Mouse (Mus musculus) liver, embryonic 13.5 days (tissue): ENCODE measurements around the gene Ifnlr1. TPM values are rescaled to one million over a fixed set of nuclear protein-coding genes. Genes with fewer than 3 reads are reported as not detected.

Source experiments
- ATAC-seq: fragments of 200-750 bp; cut with Nextera tagmentation; 2 replicates; pipeline ENCODE4 v1.8.0; 2017; ENCODE audit warnings: low read depth, mild to moderate bottlenecking, moderate number of reproducible peaks, moderate library complexity
- DNase-seq: peaks from one replicate; pipeline ENCODE4 v3.0.0; 2022
- H3K27ac ChIP-seq: fragments of 300-500 bp; sonication (generic); 2 replicates; pipeline ENCODE4 v1.5.1; 2015; ENCODE audit warnings: moderate library complexity, mild to moderate bottlenecking, inconsistent platforms
- H3K27me3 ChIP-seq: fragments of 300-500 bp; sonication (generic); 2 replicates; pipeline ENCODE4 v1.6.1; 2015; ENCODE audit warnings: mild to moderate bottlenecking, inconsistent platforms
- H3K36me3 ChIP-seq: fragments of 300-500 bp; sonication (generic); 2 replicates; pipeline ENCODE4 v1.6.1; 2015; ENCODE audit warnings: mild to moderate bottlenecking, inconsistent platforms
- H3K4me1 ChIP-seq: fragments of 300-500 bp; sonication (generic); replicated peaks from 2 replicates; pipeline ENCODE4 v1.6.1; 2015; ENCODE audit warnings: inconsistent platforms
- H3K4me2 ChIP-seq: fragments of 300-500 bp; sonication (generic); 2 replicates; pipeline ENCODE4 v1.6.1; 2015; ENCODE audit warnings: inconsistent platforms, mild to moderate bottlenecking, moderate library complexity
- H3K4me3 ChIP-seq: fragments of 300-500 bp; sonication (generic); replicated peaks from 2 replicates; pipeline ENCODE4 v1.5.1; 2015; ENCODE audit warnings: mild to moderate bottlenecking, inconsistent platforms
- H3K9ac ChIP-seq: fragments of 300-500 bp; sonication (generic); 2 replicates; pipeline ENCODE4 v1.6.1; 2015; ENCODE audit warnings: mild to moderate bottlenecking, inconsistent platforms
- H3K9me3 ChIP-seq: fragments of 300-500 bp; sonication (generic); replicated peaks from 2 replicates; pipeline ENCODE4 v1.6.1; 2016; ENCODE audit warnings: inconsistent platforms
- WGBS: fragments of 180-500 bp; shearing (Covaris S2); methylation state at CpG from one replicate; pipeline ENCODE4 v1.1.7; 2015; ENCODE audit not compliant: insufficient replicate concordance; 5-methylcytosine and 5-hydroxymethylcytosine counted together
- polyA plus RNA-seq: library from polyadenylated mRNA; unstranded; fragments of >200 nt; fragmentation: Nextera tagmentation; extraction: Ambion mirVana; gene quantifications from 2 replicates; pipeline ENCODE4 v1.2.1, GENCODE M21; 2015

Ifnlr1 gene
- polyA plus RNA-seq, 1 experiment from 2014 or later = 0.05 TPM

DNA sequence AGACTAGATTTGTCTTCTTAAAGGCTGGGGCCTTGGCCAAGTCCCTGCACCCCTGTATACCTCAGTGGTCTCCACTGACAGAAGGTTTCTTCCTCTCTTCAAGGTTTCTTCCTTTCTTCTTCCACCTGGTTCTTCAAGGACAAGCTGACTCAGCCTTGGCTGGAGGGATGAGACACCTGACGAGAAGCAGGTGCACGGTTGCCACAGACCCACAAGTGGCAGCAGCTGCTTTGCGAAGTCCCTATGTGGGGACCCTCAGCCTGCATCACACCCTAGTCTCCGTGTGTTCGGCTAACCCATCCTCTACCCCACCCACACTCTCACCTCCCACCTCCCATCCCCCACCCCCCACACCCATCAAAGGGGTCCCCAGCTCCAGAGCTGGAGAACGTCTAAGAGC lies 24.1 kb upstream of the Ifnlr1 start:
- 74% methylated on average over 6 of the region's 6 CpGs for WGBS
- no peak overlapping the region for H3K27ac ChIP-seq
- ATAC-seq (no peak), DNase-seq (no peak)
- no peak overlapping the region for H3K4me3 ChIP-seq
- H3K9me3 ChIP-seq = no peaks in the 10 kb centered on the region
- peaks cover 7% of the 10 kb centered on the region for H3K27me3 ChIP-seq
- no peak overlapping the region for H3K4me2 ChIP-seq
- no peak overlapping the region for H3K9ac ChIP-seq
- H3K36me3 ChIP-seq = no peaks in the 10 kb centered on the region
- peaks cover 23% of the 10 kb centered on the region for H3K4me1 ChIP-seq

DNA sequence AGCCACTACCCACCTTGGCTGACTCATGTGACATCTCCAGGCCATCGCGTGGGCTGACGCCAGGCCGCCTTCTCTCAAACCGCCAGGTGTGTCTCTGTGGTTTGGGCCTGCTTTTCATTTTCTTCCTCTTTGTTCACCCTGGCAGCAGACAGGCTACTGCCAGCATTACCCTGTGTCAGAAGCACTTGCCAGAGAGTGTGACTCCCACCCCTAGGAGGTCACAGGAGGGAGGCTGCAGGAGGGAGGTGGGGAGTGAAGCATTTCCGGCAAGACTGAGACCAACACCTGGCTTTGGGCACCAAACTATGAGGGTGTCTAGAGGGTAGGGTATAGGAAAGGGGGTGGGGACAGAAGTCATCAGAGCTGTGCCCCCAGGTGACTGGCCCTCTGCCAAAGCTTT lies 21.4 kb upstream of the Ifnlr1 start:
- Histone ChIP-seq H3K36me3 (no peaks in the 10 kb centered on the region), H3K27ac (no peak overlapping the region), H3K4me1 (peaks cover 15% of the 10 kb centered on the region), H3K27me3 (peaks cover 9% of the 10 kb centered on the region), H3K9me3 (no peaks in the 10 kb centered on the region), H3K4me2 (no peak overlapping the region), H3K9ac (no peak overlapping the region), H3K4me3 (no peak overlapping the region)
- ATAC-seq (no peak), DNase-seq (no peak)
- 70% methylated on average over 6 of the region's 6 CpGs for WGBS

DNA sequence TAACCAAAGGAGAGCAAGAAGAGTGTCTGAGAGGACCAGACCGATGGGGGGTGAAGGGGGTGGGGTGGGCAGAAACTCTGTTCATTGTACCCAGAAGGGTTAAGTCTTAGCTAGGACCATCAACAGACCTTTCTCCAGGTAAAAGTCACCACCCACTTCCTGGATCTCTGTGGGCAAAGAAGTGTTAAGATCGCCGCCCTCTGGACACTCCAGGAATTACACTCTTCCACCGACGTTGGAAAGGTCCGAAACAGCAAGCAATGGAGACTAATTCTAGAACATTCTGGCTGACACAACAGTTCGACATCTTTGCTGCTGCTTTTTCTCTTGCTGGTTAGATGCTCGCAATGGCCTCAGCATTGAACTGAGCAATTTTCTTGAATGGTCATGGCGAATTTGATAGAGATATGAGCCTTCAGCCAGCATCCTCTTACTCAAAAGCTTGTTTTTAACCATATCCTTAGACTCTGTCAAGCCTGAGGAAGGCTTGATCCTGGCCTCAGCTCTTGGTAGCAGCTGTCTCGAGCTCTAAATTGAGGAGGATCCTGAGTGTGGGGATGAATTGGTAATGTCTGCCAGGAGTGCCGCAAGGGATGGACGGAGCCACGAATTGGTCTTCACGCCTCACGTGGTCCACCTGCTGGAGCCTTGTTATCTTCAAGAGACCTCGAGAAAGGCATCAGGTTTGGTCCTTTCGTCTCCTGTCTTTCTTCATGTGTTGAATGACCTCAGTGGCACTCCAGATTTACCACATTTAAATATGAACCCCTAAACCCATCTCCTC lies 19.7 kb upstream of the Ifnlr1 start:
- DNase-seq (peak; percentile 55), ATAC-seq (no peak)
- Histone ChIP-seq H3K36me3 (no peaks in the 10 kb centered on the region), H3K4me1 (peaks cover 8% of the 10 kb centered on the region), H3K27ac (no peak overlapping the region), H3K9ac (no peak overlapping the region), H3K9me3 (no peaks in the 10 kb centered on the region), H3K4me3 (no peak overlapping the region), H3K27me3 (peaks cover 9% of the 10 kb centered on the region), H3K4me2 (no peak overlapping the region)
- WGBS = 45% methylated on average over 17 of the region's 17 CpGs

DNA sequence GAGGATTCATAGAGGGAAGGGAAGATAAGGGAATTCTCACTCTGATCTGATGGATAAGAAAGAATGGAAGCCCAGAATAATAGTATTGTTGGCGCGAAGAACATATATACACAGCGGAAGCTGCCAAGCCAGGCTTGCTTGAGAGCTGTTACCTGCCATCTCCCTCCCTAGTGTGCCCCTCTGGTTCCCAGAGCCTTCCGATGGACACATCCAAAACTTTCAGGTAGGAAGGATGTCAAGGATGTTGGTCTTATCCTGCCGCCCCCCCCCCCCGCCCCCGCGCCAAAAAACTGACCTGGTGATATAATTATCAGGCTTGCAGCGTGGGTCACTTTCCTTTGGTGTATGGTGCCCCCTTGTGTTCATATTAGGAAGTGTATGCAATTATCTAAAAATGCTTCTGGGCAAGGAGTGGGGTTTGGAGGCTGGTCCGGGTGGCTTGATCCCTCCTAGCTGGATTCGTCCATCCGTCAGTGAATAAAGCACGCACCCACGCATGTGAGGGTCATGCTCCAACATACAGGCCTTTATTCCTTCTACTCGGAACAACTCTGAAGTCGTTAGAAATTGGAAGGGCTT lies 18.7 kb upstream of the Ifnlr1 start:
- Histone ChIP-seq H3K36me3 (no peaks in the 10 kb centered on the region), H3K4me1 (0 out of 2 replicates have a peak, but pooled peaks cover 3% of the 10 kb centered on the region), H3K4me3 (no peak overlapping the region), H3K27ac (no peak overlapping the region), H3K9me3 (no peaks in the 10 kb centered on the region), H3K27me3 (peaks cover 9% of the 10 kb centered on the region), H3K4me2 (no peak overlapping the region), H3K9ac (no peak overlapping the region)
- ATAC-seq = no peak
- no peak for DNase-seq
- 11% methylated on average over 16 of the region's 16 CpGs for WGBS

DNA sequence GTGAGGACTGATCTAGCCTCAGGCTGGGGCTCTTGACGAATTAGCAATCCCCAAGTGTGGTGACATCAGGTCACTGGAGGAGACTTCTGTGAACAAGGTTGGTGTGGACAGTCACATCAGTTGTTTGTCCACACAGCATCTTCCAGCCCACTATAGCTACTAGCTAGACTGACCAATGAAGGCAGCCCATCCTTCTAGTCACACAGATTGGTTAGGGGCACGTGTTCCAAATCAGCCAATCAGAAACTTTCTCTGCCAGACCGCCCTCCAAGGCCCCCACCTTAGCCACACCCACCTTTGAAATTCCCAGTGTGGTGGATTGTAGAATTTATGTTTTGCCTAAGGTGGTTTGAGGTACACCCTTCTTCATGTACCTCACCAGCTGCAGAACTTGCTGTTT lies 12.6 kb upstream of the Ifnlr1 start:
- Histone ChIP-seq H3K9ac (no peak overlapping the region), H3K9me3 (no peaks in the 10 kb centered on the region), H3K4me2 (no peak overlapping the region), H3K36me3 (no peaks in the 10 kb centered on the region), H3K27me3 (0 out of 2 replicates have a peak, but pooled peaks cover 4% of the 10 kb centered on the region), H3K27ac (no peak overlapping the region), H3K4me1 (no peaks in the 10 kb centered on the region), H3K4me3 (no peak overlapping the region)
- 52% methylated on average over 3 of the region's 3 CpGs for WGBS
- no peak for ATAC-seq
- DNase-seq = no peak

DNA sequence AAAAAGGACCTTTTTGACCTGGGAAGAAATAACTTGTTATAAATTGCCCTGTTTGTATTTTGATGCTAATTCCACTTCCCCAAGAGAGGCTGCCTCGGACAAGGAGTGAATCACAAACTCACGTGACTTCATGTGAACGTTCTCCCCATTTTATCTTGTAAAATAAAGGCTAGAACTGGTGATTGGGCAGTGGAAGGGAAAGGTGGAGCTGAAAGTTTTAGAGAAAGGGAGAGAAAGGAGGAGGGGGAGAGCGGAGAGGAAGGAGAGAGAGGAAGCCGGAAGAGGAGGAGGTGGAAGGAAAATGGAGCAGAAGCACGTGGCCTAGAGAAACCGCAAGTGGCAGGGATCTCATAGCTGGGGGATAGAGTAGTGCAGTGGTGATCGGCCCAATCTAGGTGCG lies 11.1 kb upstream of the Ifnlr1 start:
- no peak for DNase-seq
- ATAC-seq = no peak
- WGBS = 54% methylated on average over 9 of the region's 9 CpGs
- no peak overlapping the region for H3K27ac ChIP-seq
- H3K4me3 ChIP-seq = no peak overlapping the region
- H3K9me3 ChIP-seq = no peaks in the 10 kb centered on the region
- H3K36me3 ChIP-seq = no peaks in the 10 kb centered on the region
- H3K27me3 ChIP-seq = 0 out of 2 replicates have a peak, but pooled peaks cover 4% of the 10 kb centered on the region
- no peak overlapping the region for H3K9ac ChIP-seq
- H3K4me1 ChIP-seq = no peaks in the 10 kb centered on the region
- no peak overlapping the region for H3K4me2 ChIP-seq

DNA sequence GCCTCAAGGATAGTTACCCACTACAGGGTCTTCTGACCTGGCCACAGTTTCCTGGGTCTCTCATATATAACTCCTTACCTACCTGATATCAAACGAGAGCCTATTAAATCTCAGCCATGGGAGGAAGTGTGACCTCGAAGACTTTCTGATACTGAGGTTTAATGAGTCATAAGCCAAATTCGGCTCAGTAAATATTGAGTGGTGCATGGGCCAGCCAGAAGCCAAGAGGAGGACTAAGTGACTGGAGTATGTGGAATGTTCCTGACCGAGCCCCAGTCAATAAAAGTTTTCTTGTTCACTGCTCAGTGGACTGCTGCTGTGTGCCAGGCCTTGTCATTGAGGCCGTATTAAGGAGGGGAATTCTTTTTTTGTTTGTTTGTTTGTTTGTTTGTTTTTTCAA lies 9.6 kb upstream of the Ifnlr1 start:
- H3K27ac ChIP-seq = no peak overlapping the region
- no peak overlapping the region for H3K9ac ChIP-seq
- no peak for DNase-seq
- no peaks in the 10 kb centered on the region for H3K4me1 ChIP-seq
- H3K4me2 ChIP-seq = no peak overlapping the region
- 47% methylated on average over 5 of the region's 5 CpGs for WGBS
- no peak overlapping the region for H3K4me3 ChIP-seq
- H3K9me3 ChIP-seq = no peaks in the 10 kb centered on the region
- no peaks in the 10 kb centered on the region for H3K36me3 ChIP-seq
- ATAC-seq = no peak
- 0 out of 2 replicates have a peak, but pooled peaks cover 4% of the 10 kb centered on the region for H3K27me3 ChIP-seq

DNA sequence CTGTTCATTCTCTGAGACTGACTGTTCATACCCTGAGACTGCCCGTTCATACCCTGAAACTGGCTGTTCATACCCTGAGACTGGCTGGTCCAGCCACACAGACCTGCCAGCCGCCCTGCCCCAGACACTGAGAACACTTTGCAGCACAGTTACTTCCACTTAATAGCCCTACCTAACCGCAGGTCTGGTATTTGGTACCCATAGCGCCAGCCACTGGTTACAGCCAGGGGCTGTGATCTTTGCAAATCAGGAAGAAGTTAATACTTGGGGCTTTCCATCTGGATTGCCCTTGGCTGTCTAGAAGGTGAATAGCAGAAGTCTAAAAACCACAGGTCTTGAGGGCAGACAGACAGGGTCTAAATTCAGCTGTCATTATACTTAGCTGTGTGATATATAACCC lies 6.8 kb upstream of the Ifnlr1 start:
- H3K27me3 ChIP-seq = peaks cover 17% of the 10 kb centered on the region
- H3K9me3 ChIP-seq = no peaks in the 10 kb centered on the region
- no peak overlapping the region for H3K9ac ChIP-seq
- no peak for ATAC-seq
- WGBS = 22% methylated on average over 4 of the region's 4 CpGs
- H3K4me1 ChIP-seq = no peaks in the 10 kb centered on the region
- no peaks in the 10 kb centered on the region for H3K36me3 ChIP-seq
- no peak overlapping the region for H3K27ac ChIP-seq
- no peak overlapping the region for H3K4me3 ChIP-seq
- DNase-seq = no peak
- no peak overlapping the region for H3K4me2 ChIP-seq

DNA sequence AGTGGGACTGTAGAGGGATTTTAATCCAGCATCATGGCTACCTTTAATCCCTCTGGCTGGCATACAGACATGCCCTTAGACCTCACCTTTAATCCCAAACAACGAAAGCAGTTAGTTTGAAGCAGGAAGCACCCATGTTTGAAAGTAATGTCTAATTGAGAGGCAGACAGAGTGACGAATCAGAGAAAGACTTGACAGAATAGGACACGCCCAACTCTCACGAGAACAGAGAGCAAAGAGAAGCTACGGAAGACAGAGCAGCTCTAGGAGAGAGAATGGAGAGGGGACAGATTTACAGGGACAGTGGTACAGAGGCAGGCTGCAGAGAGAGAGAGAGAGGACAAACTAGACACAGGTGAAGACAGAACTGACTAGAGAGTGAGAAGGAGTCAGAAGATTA lies 4.3 kb upstream of the Ifnlr1 start:
- peaks cover 38% of the 10 kb centered on the region for H3K27me3 ChIP-seq
- H3K4me3 ChIP-seq = no peak overlapping the region
- no peak overlapping the region for H3K4me2 ChIP-seq
- no peaks in the 10 kb centered on the region for H3K9me3 ChIP-seq
- H3K9ac ChIP-seq = no peak overlapping the region
- H3K36me3 ChIP-seq = no peaks in the 10 kb centered on the region
- 57% methylated on average over 5 of the region's 5 CpGs for WGBS
- DNase-seq = no peak
- H3K4me1 ChIP-seq = peaks cover 7% of the 10 kb centered on the region; the same call in 1 of the 2 replicates
- ATAC-seq = no peak
- H3K27ac ChIP-seq = no peak overlapping the region

DNA sequence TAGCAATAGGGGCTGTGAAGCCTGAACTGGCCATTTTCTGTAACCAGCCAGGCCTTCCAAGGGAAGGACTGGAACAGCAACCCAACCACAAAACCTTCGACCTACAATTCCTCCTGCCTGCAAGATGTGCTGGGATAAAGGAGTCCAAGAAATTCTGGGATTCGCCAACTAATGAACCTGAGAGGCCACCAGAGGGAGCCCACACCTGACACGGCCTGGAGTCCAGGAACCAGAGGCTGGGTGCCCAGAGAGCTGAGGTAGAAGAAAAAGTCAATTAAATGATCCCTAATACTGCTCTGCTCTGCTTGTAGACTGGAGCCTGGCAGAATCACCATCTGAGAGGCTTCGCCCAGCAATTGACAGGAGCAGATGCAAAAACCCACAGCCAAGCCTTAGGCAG lies 2.5 kb upstream of the Ifnlr1 start:
- ATAC-seq = no peak
- no peak overlapping the region for H3K4me3 ChIP-seq
- no peaks in the 10 kb centered on the region for H3K36me3 ChIP-seq
- H3K9ac ChIP-seq = no peak overlapping the region
- H3K9me3 ChIP-seq = no peaks in the 10 kb centered on the region
- H3K4me2 ChIP-seq = no peak overlapping the region
- peaks cover 56% of the 10 kb centered on the region for H3K27me3 ChIP-seq
- 21% methylated on average over 4 of the region's 4 CpGs for WGBS
- H3K4me1 ChIP-seq = peaks cover 7% of the 10 kb centered on the region; the same call in 1 of the 2 replicates
- DNase-seq = no peak
- H3K27ac ChIP-seq = no peak overlapping the region

DNA sequence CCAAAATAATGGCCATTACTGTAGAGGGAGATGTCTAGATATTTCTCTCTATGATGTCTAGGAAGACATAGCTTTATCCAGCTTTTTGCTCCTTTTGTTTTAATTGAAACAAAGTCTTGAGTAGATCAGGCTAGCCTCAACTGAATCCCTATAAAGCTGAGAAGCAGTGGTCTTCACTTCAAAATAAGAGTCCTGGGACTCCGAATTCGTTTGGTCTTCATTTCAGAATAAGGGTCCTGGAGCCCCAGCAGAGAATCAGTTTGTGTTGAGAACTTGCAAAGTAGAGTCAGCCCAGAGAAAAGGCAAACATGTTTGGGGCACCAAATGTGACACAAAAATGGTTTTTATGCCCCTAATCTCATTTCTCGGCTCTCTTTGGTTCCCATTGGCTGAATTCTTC lies 1.4 kb upstream of the Ifnlr1 start:
- peaks cover 7% of the 10 kb centered on the region; the same call in 1 of the 2 replicates for H3K4me1 ChIP-seq
- no peak overlapping the region for H3K4me3 ChIP-seq
- no peaks in the 10 kb centered on the region for H3K36me3 ChIP-seq
- no peak overlapping the region for H3K27ac ChIP-seq
- WGBS = 22% methylated on average over 3 of the region's 3 CpGs
- peaks cover 67% of the 10 kb centered on the region for H3K27me3 ChIP-seq
- DNase-seq (no peak), ATAC-seq (no peak)
- H3K4me2 ChIP-seq = no peak overlapping the region
- H3K9ac ChIP-seq = no peak overlapping the region
- H3K9me3 ChIP-seq = no peaks in the 10 kb centered on the region

DNA sequence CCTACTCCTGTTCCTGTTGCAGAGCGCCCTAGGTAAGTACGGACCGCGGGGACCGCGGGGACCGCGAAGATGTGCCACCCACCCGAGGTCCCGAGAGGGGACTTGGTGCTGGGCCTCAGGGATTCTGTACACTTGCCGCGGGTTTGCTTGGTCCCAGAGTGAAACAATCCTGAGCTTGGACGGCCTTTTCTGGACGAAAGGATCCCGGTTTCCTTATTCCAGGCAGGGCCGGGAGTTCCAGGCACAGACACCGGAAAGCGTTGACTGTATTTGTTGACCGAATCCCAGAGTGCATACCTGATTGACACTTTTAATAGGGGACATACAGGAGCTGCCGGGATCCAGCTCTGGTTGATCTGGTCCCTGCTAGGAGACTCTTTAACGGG lies 474 bp downstream of the Ifnlr1 start:
- Histone ChIP-seq H3K9ac (peak overlapping the region; percentile 39; the same call in 1 of the 2 replicates), H3K4me2 (peak overlapping the region; percentile 66), H3K4me1 (peaks cover 7% of the 10 kb centered on the region; the same call in 1 of the 2 replicates), H3K27me3 (peaks cover 69% of the 10 kb centered on the region), H3K36me3 (no peaks in the 10 kb centered on the region), H3K4me3 (peak overlapping the region; percentile 52), H3K9me3 (no peaks in the 10 kb centered on the region), H3K27ac (no peak overlapping the region)
- DNase-seq = no peak
- ATAC-seq = no peak
- WGBS = 3% methylated on average over 21 of the region's 21 CpGs
